Mouse (Mus musculus) kidney, postnatal 0 days (tissue): ENCODE measurements around the gene Otud7a. TPM values are rescaled to one million over a fixed set of nuclear protein-coding genes. Genes with fewer than 3 reads are reported as not detected.

Source experiments
- ATAC-seq: fragments of 200-750 bp; cut with Nextera tagmentation; replicated peaks from 2 replicates; pipeline ENCODE4 v1.8.0; 2017; ENCODE audit warnings: low read depth, moderate number of reproducible peaks, moderate TSS enrichment, moderate library complexity; ENCODE audit not compliant: low FRiP score
- DNase-seq: peaks from one replicate; pipeline ENCODE4 v3.0.0-alpha.2; 2016; ENCODE audit warnings: low spot score
- H3K27ac ChIP-seq: fragments of 300-500 bp; sonication (generic); 2 replicates; pipeline ENCODE4 v1.5.1; 2014; ENCODE audit warnings: mild to moderate bottlenecking
- H3K27me3 ChIP-seq: fragments of 300-500 bp; sonication (generic); 2 replicates; pipeline ENCODE4 v1.6.1; 2014; ENCODE audit warnings: low read length, mixed read lengths; ENCODE audit not compliant: insufficient read depth
- H3K36me3 ChIP-seq: fragments of 300-500 bp; sonication (generic); 2 replicates; pipeline ENCODE4 v1.6.1; 2014; ENCODE audit warnings: low read length, mixed read lengths; ENCODE audit not compliant: insufficient read depth
- H3K4me1 ChIP-seq: fragments of 300-500 bp; sonication (generic); replicated peaks from 2 replicates; pipeline ENCODE4 v1.6.1; 2014; ENCODE audit warnings: antibody characterized with exemption, low read length, mixed read lengths; ENCODE audit not compliant: insufficient read depth
- H3K4me2 ChIP-seq: fragments of 300-500 bp; sonication (generic); 2 replicates; pipeline ENCODE4 v1.6.1; 2014; ENCODE audit warnings: mild to moderate bottlenecking, low read length, moderate library complexity, mixed read lengths
- H3K4me3 ChIP-seq: fragments of 300-500 bp; sonication (generic); replicated peaks from 2 replicates; pipeline ENCODE4 v1.5.1; 2014; ENCODE audit warnings: low read depth, low read length
- H3K9ac ChIP-seq: fragments of 300-500 bp; sonication (generic); 2 replicates; pipeline ENCODE4 v1.6.1; 2014; ENCODE audit warnings: low read depth, low read length
- H3K9me3 ChIP-seq: fragments of 300-500 bp; sonication (generic); replicated peaks from 2 replicates; pipeline ENCODE4 v1.6.1; 2016; ENCODE audit warnings: low read length, inconsistent platforms, mixed read lengths
- CTCF ChIP-seq: IDR thresholded peaks from 2 replicates; pipeline ENCODE4 v1.5.1; 2016; ENCODE audit warnings: antibody characterized with exemption, low read depth, mild to moderate bottlenecking, moderate library complexity
- WGBS: fragments of 180-500 bp; shearing (Covaris S2); extraction: QIAGEN DNeasy Blood & Tissue Kit; methylation state at CpG from one replicate; pipeline ENCODE4 v1.1.7; 2014; 5-methylcytosine and 5-hydroxymethylcytosine counted together
- polyA plus RNA-seq: library from polyadenylated mRNA; unstranded; fragments of >200 nt; fragmentation: Nextera tagmentation; extraction: Ambion mirVana; gene quantifications from 2 replicates; pipeline ENCODE4 v1.2.1, GENCODE M21; 2015

The Otud7a gene
- polyA plus RNA-seq, 1 experiment from 2014 or later, result 0.05 TPM

DNA sequence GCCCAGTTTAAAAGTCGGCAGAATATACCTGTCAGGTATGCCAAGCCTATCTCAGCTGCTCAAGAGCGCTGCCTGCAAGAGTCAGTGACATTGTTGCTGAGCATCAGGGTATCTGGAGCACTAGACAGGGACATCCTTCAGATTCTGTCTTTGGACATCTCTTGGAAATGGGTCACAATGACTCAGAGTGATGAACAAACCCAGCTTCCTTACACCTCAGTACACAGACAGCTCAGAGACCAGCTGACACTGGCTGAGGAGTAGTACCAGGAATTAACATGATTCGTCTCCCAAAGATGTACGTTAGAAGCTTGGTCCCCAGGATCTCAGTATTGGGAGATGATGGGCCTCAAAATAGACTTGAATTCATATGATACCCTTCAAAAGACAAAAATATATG is 332.8 kb downstream of the Otud7a start:
- no peaks in the 10 kb centered on the region for H3K36me3 ChIP-seq
- 83% methylated on average over 4 of the region's 4 CpGs for WGBS
- no peaks in the 10 kb centered on the region for H3K27me3 ChIP-seq
- H3K4me2 ChIP-seq, result no peak overlapping the region
- ATAC-seq, result no peak
- no peak overlapping the region for H3K4me3 ChIP-seq
- DNase-seq, result no peak
- H3K27ac ChIP-seq, result no peak overlapping the region
- no peak overlapping the region for H3K9ac ChIP-seq
- no peak for TF ChIP-seq CTCF
- H3K9me3 ChIP-seq, result no peaks in the 10 kb centered on the region
- H3K4me1 ChIP-seq, result no peaks in the 10 kb centered on the region

DNA sequence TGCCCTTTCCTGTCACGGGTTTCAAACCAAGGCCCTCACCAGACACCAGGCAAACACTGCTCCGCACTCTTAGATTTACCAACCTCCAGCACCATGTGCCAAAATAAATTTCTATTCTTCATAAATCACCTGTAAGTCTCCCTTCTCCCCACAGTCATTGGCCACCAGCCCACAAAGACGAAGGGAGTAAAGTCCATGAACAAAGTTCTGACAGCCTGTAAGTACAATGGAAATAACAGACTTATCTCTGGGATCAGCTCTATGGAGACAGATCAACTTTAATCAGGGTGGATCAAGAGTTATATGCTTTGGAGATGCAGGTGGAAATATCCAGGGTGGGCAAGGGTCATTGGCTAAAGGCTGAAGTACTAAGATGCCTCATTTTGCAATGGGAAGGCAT is 336.3 kb downstream of the Otud7a start:
- no peak overlapping the region for H3K9ac ChIP-seq
- H3K9me3 ChIP-seq, result no peaks in the 10 kb centered on the region
- no peak for TF ChIP-seq CTCF
- no peaks in the 10 kb centered on the region for H3K4me1 ChIP-seq
- no peak overlapping the region for H3K4me2 ChIP-seq
- DNase-seq (no peak), ATAC-seq (no peak)
- H3K27ac ChIP-seq, result no peak overlapping the region
- H3K27me3 ChIP-seq, result no peaks in the 10 kb centered on the region
- no peaks in the 10 kb centered on the region for H3K36me3 ChIP-seq
- WGBS, result 83% methylated on average over 3 of the region's 3 CpGs
- H3K4me3 ChIP-seq, result no peak overlapping the region

DNA sequence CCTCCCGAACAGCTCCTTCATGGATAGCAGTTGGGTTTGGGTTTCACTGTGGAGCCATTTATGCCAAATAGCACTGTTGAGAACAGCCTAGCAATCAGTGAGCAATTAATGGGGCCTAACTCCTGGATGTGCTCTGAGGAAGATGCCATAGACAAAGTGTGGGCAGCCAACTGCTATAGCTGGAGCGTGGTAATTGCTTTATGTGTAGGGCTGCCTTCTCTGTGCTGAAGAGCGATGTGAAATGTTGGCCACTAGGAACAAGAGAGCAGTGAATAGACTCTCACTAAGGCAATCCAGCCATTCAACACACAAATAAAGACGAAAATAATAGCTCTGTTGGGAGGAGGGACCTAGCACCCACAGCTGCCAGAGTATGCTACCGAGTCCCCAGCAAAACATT is 345.2 kb downstream of the Otud7a start:
- Histone ChIP-seq H3K4me3 (no peak overlapping the region), H3K9ac (no peak overlapping the region), H3K27me3 (no peaks in the 10 kb centered on the region), H3K36me3 (no peaks in the 10 kb centered on the region), H3K4me2 (no peak overlapping the region), H3K4me1 (no peaks in the 10 kb centered on the region), H3K9me3 (no peaks in the 10 kb centered on the region), H3K27ac (no peak overlapping the region)
- no peak for TF ChIP-seq CTCF
- DNase-seq, result no peak
- 45% methylated on average over 5 of the region's 5 CpGs for WGBS
- no peak for ATAC-seq

DNA sequence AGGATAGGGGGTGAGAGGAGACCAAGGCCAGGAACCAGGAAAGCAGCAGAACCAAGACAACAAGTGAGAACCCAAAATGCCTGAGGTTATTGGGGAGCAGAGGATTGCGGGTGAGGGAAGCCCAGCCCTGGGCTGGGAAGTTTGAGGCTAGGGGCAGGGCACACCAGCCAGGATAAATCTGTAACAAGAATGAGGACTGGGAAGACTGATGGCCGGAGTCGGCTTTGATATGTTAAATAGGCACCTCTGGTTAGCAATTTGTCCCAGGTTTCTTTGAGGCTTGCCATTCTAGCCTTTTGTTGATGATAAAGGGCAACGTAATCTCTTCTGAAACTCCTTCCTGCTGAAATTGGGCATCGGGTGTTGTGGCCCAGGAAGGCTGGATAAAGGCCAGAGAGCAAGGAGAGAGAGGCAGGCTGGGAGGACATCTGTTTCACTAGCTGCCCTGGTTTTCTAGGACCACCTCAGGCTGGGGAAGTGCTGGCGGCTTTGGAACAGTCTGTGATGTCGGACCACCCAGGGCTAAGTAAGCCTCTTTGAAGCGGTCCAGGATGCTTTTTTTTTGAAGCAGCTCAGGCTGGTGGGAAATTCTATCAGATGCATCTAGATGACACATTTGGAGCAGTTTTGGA is 351.6 kb downstream of the Otud7a start:
- no peak for TF ChIP-seq CTCF
- no peaks in the 10 kb centered on the region for H3K4me1 ChIP-seq
- 28% methylated on average over 8 of the region's 8 CpGs for WGBS
- no peaks in the 10 kb centered on the region for H3K27me3 ChIP-seq
- H3K4me3 ChIP-seq, result no peak overlapping the region
- no peak overlapping the region for H3K27ac ChIP-seq
- no peaks in the 10 kb centered on the region for H3K36me3 ChIP-seq
- H3K9me3 ChIP-seq, result no peaks in the 10 kb centered on the region
- H3K4me2 ChIP-seq, result no peak overlapping the region
- DNase-seq, result no peak
- H3K9ac ChIP-seq, result no peak overlapping the region
- ATAC-seq, result no peak

DNA sequence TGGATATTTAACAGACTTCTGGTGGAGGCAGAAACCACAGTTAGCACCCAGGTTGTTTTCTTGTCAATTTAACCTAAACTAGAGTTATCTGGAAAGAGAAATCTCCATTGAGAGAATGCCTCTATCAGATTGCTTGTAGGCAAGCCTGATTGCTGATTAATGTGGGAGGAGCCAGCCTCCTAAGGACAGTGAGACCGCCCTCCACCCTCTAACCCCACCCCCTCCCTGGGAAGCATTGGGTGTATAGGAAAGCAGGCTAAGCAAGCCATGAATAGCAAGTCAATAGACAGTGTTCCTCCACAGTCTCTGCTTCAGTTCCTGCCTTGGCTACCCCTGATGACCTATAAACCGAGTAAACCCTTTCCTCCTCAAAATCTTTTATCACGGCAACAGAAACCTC is 353.9 kb downstream of the Otud7a start:
- DNase-seq (no peak), ATAC-seq (no peak)
- no peak overlapping the region for H3K4me3 ChIP-seq
- no peak overlapping the region for H3K27ac ChIP-seq
- TF ChIP-seq CTCF, result no peak
- no peak overlapping the region for H3K4me2 ChIP-seq
- no peaks in the 10 kb centered on the region for H3K36me3 ChIP-seq
- H3K27me3 ChIP-seq, result no peaks in the 10 kb centered on the region
- H3K4me1 ChIP-seq, result no peaks in the 10 kb centered on the region
- H3K9ac ChIP-seq, result no peak overlapping the region
- WGBS, result 71% methylated on average over 3 of the region's 3 CpGs
- no peaks in the 10 kb centered on the region for H3K9me3 ChIP-seq

DNA sequence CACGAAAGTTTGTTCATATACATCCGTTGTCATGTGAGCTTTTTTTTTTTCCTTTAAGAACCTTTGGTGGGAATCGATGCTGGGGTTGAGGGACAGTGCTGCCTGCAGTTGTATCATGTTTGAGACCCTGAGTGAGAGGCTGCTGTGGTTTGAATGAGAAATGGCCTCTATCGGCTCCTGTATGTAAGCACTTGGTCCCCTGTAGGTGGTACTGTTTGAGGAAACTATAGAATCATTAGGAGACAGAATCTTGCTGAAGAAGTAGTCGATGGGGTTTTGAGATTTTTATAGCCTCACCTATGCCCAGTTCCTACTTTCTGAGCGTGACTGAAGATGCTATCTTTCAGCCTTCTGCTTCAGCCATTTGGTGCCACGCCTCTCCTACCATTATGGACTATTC is 354.8 kb downstream of the Otud7a start:
- TF ChIP-seq CTCF, result no peak
- H3K27ac ChIP-seq, result no peak overlapping the region
- 84% methylated on average over 7 of the region's 7 CpGs for WGBS
- H3K4me3 ChIP-seq, result no peak overlapping the region
- DNase-seq, result no peak
- no peak overlapping the region for H3K9ac ChIP-seq
- no peaks in the 10 kb centered on the region for H3K36me3 ChIP-seq
- ATAC-seq, result no peak
- no peaks in the 10 kb centered on the region for H3K27me3 ChIP-seq
- no peak overlapping the region for H3K4me2 ChIP-seq
- no peaks in the 10 kb centered on the region for H3K9me3 ChIP-seq
- no peaks in the 10 kb centered on the region for H3K4me1 ChIP-seq

DNA sequence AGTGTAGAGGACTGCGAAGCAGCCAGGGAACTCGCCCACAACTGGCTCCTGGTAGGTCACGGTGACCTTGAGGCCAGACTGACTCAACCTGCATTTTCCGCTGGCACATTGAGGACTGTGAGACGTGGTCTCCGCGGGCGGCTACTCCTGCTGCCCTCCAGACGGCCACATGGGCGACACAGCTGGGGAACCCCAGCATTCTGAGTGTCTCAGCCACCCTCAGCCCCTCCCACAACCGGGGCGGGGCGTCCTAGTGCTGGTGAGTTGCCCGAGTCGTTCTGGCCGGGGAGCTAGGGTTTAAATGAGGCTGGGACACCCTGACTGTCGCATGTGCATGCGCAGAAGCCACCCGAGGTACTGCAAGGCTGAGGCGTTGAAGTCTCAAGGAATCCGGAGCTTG is 358.2 kb downstream of the Otud7a start:
- no peaks in the 10 kb centered on the region for H3K27me3 ChIP-seq
- no peak overlapping the region for H3K4me2 ChIP-seq
- H3K4me3 ChIP-seq, result no peak overlapping the region
- H3K9ac ChIP-seq, result no peak overlapping the region
- no peak for TF ChIP-seq CTCF
- DNase-seq (no peak), ATAC-seq (no peak)
- no peaks in the 10 kb centered on the region for H3K9me3 ChIP-seq
- H3K4me1 ChIP-seq, result no peaks in the 10 kb centered on the region
- H3K36me3 ChIP-seq, result no peaks in the 10 kb centered on the region
- 92% methylated on average over 21 of the region's 21 CpGs for WGBS
- no peak overlapping the region for H3K27ac ChIP-seq

Other genes with a start within 250 kb of the Otud7a start
- gene Chrna7, start 232.2 kb upstream of the Otud7a start, polyA plus RNA-seq, result 0.75 and 0.88 TPM in 2 replicates